Mouse (Mus musculus): ENCODE data around the gene Fcgrt.

DNA sequence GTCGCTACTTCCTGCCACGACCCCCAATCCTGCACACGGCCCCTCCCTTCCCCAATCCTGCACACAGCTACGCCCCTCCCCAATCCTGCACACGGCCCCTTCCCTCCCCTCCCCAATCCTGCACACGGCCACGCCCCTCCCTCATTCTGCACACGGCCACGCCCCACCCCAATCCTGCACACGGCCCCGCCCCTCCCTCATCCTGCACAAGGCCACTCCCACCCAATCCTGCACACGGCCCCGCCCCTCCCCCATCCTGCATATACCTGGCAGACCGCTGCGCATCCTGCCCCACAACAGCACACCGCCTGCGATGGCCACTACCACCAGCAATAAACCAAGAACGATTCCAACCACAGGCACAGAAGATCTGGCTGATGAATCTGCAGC lies 10.1 kb downstream of the Fcgrt start:
- no peak for TF ChIP-seq CTCF (IDR thresholded peaks at IDR 0.05; ENCODE audit: low read depth)
- TF ChIP-seq EP300 (IDR thresholded peaks at IDR 0.05; ENCODE audit: low read depth): no peak
